Mouse (Mus musculus) heart, postnatal 10 days (tissue): Measurements from ENCODE around the gene Stk11. TPM values are rescaled to one million over a fixed set of nuclear protein-coding genes. Genes with fewer than 3 reads are reported as not detected.

Source experiments
- DNase-seq, 2 experiments: peaks; one replicate each; pipeline ENCODE4 v3.0.0; 2021
- intact Hi-C: fragments of 180-260 bp; cut with DNase I; formaldehyde crosslinking; loops from one replicate; pipeline ENCODE4 v1.15.1; 2025
- total RNA-seq, 2 experiments: library from RNA; stranded (reverse); gene quantifications; 2 replicates each; pipeline ENCODE4 v1.2.3; 2021

Gene Stk11
- 100 to 1,000 TPM; 110 to 112 TPM for total RNA-seq

DNA sequence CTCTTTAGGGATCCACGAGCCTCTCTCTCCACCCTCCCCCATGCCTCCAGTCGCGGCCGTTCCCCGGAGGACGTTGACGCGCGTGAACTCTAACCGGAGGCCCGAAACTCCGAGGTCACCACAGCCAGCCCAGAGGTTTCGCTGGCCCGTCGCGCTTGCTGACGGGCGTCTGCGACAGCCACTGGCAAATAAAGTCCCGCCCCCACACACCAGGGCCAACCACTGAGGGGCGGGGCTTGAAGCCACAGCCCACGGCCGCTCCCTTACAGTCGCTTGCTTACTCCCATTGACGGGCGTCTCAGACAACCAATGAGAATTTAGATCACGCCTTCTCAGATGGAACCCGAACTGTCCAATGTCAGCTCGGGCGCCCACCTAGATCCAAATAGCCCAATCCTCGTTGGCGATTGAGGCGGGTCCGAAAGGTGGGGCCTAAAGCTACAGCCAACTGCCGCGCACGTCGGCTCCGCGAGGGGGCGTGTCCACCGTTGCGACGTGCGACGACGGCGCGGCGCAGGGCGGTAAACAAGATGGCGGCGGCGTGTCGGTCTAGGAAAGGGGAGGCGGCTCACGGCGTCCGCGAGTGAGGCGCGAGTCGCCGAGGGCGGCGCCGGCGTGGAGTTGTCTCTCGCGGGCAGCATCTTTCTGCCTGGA, at the start of gene Stk11:
Gene Stk11 (plus strand): TSS at position 514 of the 654 bp plus-strand sequence.
- intact Hi-C loops: loop anchor here (2.0 kb wide), 2 partner anchors 61 to 127 kb away; partner anchors contain the start of gene Cnn2
- DNase-seq: peak; percentile 100

DNA sequence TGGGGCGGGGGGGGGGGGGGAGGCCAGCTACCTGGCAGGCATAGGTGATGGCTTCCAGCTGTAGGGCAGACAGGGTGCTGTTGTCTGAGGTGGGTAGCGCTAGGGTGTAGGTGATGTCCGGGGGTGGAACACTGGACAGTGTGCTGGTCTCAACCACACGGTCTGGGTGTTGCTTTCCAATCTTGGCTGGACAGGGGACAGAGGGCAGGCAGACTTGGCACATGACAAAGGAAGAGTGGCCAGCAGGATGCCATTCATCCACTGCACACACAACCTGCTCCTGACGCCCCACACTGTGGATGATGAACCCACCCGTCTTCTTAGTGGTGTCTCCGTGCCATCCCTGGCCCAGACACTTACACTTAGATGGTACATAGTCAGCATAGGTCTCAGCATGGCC, 46.4 kb upstream of the Stk11 start:
- DNase-seq: no peak
- intact Hi-C loops: no loop called here

DNA sequence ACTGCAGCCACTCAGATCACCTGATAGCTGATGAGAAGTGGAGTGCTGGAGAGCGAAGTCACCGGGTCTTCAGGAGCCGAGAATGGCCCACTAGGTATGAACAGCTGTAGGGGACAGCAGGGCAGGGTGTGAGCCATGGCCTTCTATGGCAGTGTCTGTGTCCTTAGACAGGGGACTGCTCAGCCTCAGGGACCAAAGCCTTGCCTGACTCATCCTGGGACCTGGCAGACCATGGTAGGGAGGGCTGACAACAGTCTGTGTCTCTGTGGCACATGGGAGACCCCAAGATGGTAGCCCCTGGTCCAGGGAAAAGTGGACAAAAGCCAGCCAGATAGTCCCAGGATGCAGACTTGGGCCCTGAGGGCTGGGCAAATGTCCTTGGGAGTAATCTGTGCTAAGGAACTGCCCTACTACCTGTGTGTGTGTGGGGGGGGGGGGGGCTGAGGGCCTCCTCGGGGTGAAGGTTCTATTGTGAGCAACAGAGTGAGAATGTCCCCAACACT, 45.6 kb upstream of the Stk11 start:
- intact Hi-C loops: loop anchor here (5.0 kb wide), 1 partner anchor 42 kb away; no protein-coding TSS in a partner anchor
- DNase-seq: no peak

GRCm38 (mm10) chr10:80070837-80071515, 44.6 kb upstream of the Stk11 start:
- intact Hi-C loops: loop anchor here (5.0 kb wide), 1 partner anchor 41 kb away; no protein-coding TSS in a partner anchor

DNA sequence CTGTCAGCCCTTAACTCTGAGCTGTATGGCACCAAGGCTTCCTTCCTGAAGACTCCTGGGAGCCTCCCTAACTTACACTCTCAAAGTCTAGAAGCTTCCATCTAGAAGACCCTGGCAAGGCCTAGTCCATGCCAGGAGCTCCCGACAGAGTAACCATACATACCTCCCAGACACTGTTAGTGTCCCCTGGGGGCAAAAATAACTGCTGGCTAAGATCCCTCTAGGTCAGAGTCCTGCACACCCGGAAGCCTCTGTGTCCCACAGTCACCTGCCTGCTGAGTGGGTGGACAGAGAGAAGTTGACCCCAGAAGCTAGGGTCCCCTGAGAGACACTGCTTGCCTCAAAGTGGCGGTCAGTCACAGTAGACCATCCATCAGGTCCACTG, 44.1 kb upstream of the Stk11 start:
- intact Hi-C loops: loop anchor here (5.0 kb wide), 1 partner anchor 41 kb away; no protein-coding TSS in a partner anchor
- no peak for DNase-seq

More at GRCm38 (mm10) chr10:80070837-80071515, 44.6 kb upstream of the Stk11 start:
- peak; percentile 92 to 93 for DNase-seq

DNA sequence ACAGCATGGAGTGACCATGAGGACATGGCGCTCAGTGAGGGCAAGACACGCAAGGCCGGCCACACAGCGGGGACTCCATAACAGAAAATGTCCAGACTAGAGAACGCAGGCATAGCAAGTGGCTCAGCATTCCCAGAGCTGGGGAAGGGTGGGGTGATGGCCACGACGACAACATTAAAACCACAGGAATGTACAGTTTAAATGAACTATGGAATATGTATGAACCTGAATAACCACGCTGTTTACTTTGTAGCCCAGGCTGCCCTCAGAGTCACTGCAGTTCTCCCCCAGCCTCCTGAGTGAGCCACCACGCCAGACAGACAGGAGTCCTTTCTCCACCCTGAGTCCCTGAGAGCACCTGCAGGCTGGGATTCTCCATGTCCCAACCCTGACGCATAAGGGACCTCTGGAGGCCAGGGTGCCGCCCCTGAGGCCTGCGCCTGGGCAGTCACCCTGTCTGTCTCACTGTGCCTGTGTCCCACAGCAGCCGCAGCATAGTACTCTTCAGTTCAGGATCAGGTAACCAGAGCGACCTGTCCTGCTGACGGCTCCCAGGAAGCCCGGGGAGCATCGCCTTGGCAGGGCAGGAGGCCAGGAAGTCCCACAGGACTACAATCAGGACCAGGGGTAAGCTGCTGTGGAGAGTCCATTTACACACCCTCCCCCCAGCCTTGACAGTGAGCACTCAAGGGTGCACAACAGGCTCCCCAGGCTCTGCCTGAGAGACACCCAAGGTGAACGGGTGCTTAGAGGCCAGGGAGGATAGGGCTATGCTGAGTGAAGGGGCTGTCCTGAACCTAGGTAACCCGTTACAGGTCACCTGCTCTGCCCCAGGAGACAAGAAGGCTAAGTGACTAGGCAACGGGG, 42.7 kb upstream of the Stk11 start:
- DNase-seq: no peak
- intact Hi-C loops: loop anchor here (2.0 to 5.0 kb wide), 2 partner anchors 28 to 39 kb away; no protein-coding TSS in a partner anchor

DNA sequence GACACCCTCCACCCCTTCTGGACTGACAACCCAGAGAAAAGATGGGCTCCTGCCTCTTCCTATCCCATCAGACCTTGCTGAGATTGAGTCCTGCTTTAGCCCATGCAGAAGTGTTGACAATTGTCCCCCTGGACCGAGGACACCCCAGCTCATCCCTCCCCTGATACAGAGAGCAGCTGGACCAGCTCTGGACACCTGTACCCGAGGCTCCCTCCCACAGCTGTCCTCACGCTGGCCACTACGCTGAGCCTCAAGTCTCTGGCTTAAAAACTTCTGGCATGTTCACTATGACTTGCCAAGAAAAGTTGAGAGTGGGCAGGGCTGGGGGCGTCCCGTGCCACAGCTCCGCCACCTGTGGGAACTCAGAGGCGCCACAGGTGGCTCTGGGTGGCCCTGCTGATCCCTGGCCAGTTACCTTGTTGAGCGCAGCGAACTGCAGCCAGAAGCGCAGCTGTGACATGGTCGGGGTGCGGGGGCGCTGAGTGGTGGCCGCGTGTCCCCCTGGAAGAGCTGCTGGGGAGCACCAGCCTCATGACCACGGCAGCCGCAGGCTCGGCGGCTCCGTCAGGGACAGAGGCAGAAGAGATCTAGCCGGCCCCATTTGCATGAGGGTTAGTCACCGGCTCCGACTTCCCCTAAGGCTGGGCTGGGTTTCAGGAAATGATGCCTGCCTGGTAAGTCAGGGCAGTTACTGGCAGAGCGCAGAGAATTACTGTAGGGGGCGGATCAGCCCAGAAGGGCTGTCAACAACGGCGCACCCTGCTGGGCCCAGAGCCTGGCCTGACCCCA, 40.6 kb upstream of the Stk11 start:
- DNase-seq: peak; percentile 74 to 76
- intact Hi-C loops: loop anchor here (5.0 kb wide), 1 partner anchor 37 kb away; no protein-coding TSS in a partner anchor

DNA sequence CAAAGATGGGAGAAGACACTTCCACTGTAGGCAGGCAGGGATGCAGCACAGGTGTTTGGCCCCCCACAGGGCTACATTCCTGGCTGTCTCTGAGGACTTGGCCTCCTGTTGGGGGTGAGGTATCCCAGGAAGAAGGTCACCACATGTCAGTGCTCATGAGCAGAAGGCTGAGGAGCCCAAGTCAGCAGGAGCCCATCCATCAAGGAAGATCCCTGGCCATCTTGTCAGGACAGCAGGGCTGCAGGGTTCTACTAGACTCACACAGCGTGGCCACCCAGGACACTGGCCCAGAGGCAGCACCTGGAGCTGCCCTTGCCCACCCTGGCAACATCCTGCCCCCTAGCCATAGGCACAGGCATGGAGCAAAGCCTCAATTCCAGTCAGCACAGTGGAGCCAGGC, 39.7 kb upstream of the Stk11 start:
- DNase-seq: no peak
- intact Hi-C loops: no loop called here

DNA sequence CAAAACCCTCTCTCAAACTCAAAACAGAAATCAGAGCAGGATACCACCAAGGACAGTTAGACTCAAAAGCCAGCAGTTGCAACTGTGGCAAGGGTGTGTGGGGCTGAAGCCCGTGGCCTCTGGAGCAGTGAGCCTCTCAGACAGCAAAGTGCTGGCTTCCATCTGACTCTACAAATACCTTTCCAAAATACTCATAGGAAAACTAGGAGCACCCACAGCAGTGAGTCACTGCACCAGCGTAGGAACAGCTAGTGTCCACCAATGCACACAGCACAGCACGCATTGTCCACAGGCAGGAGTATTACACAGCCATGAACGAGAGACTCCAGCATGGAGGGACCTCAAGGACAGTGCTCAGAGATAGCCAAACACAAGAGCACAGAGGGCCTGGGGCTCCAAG, 39.2 kb upstream of the Stk11 start:
- DNase-seq: no peak

GRCm38 (mm10) chr10:80077312-80077711, 38.3 kb upstream of the Stk11 start:
- intact Hi-C loops: no loop called here

More for the DNA sequence above, 39.2 kb upstream of the Stk11 start:
- intact Hi-C loops: no loop called here

GRCm38 (mm10) chr10:80078366-80078765, 37.2 kb upstream of the Stk11 start:
- DNase-seq: no peak
- intact Hi-C loops: no loop called here

More at GRCm38 (mm10) chr10:80077312-80077711, 38.3 kb upstream of the Stk11 start:
- DNase-seq: no peak

- intact Hi-C loops: no loop called here
- DNase-seq: no peak
Measured at GRCm38 (mm10) chr10:80080396-80081070, 35.1 kb upstream of the Stk11 start.

GRCm38 (mm10) chr10:80081075-80081474, 34.5 kb upstream of the Stk11 start:
- no peak for DNase-seq
- intact Hi-C loops: no loop called here

DNA sequence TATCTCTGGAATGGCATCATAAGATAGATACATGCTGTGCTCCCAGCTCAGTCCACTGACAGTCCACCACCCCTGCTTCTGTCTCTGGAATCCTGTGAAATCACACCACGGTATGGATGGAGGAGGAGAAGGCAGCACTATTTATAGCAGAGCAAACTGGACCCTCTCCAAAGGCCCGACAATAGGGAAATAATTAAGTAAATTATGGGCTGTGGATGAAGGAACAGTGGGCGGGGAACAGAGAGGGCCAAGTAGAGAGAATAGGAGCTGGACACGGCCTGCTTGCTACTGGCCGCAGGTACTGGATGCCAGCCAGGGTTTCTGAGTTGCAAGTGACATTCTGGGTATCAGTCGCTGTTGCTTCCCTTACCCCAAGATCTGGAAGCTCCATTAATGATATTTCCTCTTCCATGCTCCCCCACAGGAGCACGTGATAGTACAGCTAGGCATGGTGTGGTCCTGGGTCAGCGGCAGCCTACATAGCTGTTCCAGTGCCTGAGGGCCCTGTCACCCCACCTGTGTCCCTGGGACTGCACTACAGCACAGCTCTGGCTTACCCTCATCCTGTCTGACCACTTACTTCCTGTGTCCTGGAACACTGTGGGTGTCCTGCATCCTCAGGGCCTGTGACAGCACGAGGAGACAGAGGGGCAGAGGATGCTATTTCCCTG, 30.7 kb upstream of the Stk11 start:
- DNase-seq: peak; percentile 65 to 67
- intact Hi-C loops: no loop called here

GRCm38 (mm10) chr10:80086847-80087246, 28.8 kb upstream of the Stk11 start:
- intact Hi-C loops: no loop called here
- DNase-seq: no peak

DNA sequence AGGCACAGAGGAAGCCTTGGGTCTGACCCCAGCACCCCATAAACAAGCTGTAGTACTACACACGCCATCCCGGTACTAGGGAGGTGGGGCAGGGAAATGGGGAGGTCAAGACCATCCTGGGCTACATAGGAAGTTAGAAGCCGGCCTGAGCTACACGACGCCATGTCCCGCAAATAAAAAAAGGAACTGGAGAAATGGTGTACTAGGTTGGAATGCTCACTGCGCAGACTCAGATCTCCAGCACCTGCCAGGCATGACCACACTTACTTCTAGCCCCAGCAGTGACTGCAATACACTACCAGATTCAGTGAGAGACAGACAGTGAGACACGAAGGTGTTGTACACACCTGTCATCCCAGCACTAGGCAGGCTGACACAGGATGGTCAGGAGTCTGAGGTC, 28.1 kb upstream of the Stk11 start:
- DNase-seq: no peak

DNA sequence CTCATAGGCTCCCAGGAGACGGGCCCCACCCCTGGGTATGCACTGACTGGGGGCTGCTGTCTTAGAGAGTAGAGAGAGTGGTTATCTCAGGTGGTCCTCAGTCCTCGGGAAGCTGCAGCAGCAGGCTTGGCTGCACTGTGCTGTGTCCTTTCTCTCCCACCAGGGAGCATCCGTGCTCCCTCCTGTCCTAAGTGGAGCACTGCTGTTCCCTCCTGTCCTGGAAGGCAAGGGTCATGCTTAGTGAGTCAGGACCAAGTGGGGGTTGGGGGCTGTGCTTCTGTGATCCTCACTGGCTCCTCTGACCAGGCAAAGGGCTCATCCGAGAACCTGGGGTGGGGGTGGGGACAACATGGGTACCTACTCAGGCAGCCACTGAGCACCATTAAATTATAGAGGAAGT, 26.5 kb upstream of the Stk11 start:
- intact Hi-C loops: no loop called here
- no peak for DNase-seq

More for the DNA sequence above, 28.1 kb upstream of the Stk11 start:
- intact Hi-C loops: no loop called here

DNA sequence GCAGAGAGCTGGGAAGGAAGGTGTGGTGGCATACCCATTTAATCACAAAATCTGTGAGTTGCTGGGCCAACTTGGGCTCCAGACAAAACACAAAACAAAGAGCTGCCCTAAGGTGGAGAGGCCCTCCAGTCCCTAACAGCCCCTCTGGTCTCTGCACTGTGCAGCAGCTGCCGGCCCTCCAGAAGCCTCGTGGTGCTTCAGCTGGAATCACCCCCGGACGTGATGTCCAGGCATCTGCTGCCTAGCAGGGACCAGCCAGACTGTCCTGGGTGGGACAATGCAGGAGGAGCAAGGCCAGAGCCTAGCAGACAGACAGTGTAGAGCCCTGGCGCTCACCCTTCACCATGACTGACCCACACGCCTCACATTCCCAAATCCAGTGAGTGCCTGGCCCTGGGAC, 24.1 kb upstream of the Stk11 start:
- intact Hi-C loops: no loop called here
- DNase-seq: no peak

DNA sequence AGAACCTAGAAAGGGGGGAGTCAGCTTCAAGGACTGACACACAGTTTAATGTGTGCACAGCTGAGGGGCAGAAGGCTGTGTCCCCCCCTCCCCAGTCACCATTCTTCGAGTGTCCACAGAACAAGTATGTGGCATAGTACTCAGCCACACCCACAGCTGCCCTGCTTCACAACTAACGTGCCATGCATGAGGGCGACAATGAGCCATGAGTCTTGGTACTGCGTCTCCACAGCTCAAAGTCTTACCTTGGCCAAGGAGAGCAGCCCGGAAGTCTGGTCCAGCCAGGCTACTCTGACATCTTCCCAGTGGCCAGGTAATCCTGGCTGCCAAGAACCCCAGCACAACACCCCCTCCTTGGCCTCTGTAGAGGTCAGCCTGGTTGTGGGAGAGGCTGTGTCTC, 22.9 kb upstream of the Stk11 start:
- DNase-seq: no peak
- intact Hi-C loops: no loop called here
